Comparison of ENCODE assay signal across 9 mouse cellular contexts in genomic region chr12:80002474-80003125, GRCm38 (mm10).
A peak's percentile ranks its signal among the peaks of the same experiment; 100 is the strongest.
DNase-seq lines count a peak whose midpoint lies in the region; ATAC-seq and TF ChIP-seq lines count a peak whose summit lies in the region.
"Had no signal": no experiment of that assay in that cellular context is flagged by ENCODE, and none has a peak within 500 bp of the region (broad histone marks: within the 10 kb centered on the region; RNA-seq: fewer than 3 reads in every experiment).

No protein-coding gene starts in this region.

- no peak for DNase-seq in hindbrain, embryonic 10.5 days (ENCODE audit: low spot score)
- no peak for DNase-seq in hindbrain, embryonic 11.5 days (ENCODE audit: low spot score)
- DNase-seq in cerebellum, adult 9-10 months, result peak; percentile 28
- DNase-seq in embryo, embryonic 10.5 days (ENCODE audit: low spot score), result no peak
- no peak for DNase-seq in ovary, postnatal 14 days (ENCODE audit: low spot score)

- TF ChIP-seq CTCF in ES-Bruce4 (IDR thresholded peaks at IDR 0.05; ENCODE audit: low read depth, low read length), result no peak

- no peaks in the 10 kb centered on the region for H3K36me3 ChIP-seq in hindbrain, embryonic 10.5 days
- H3K36me3 ChIP-seq in hindbrain, embryonic 11.5 days (ENCODE audit: control insufficient read depth, insufficient read depth, low read length), result no peaks in the 10 kb centered on the region
- no peaks in the 10 kb centered on the region for H3K36me3 ChIP-seq in ES-Bruce4 (ENCODE audit: control insufficient read depth, insufficient read depth, low read length, poor library complexity, severe bottlenecking)
- H3K36me3 ChIP-seq in limb, embryonic 12.5 days, result no peaks in the 10 kb centered on the region
- H3K36me3 ChIP-seq: liver, embryonic 12.5 days had no signal

- 59% methylated on average over 13 of the region's 13 CpGs for WGBS in hindbrain, embryonic 10.5 days
- 63% methylated on average over 13 of the region's 13 CpGs for WGBS in hindbrain, embryonic 11.5 days
- 71% methylated on average over 13 of the region's 13 CpGs for WGBS in limb, embryonic 12.5 days

- H3K27me3 ChIP-seq in hindbrain, embryonic 10.5 days (ENCODE audit: insufficient read depth, poor library complexity, severe bottlenecking), result no peaks in the 10 kb centered on the region
- H3K27me3 ChIP-seq in hindbrain, embryonic 11.5 days (ENCODE audit: control insufficient read depth, insufficient read depth, low read length), result no peaks in the 10 kb centered on the region
- H3K27me3 ChIP-seq in ES-Bruce4 (ENCODE audit: control insufficient read depth, insufficient read depth, low read length, poor library complexity, severe bottlenecking), result no peaks in the 10 kb centered on the region
- no peaks in the 10 kb centered on the region for H3K27me3 ChIP-seq in limb, embryonic 12.5 days
- H3K27me3 ChIP-seq: liver, embryonic 12.5 days had no signal

- no peak for ATAC-seq in hindbrain, embryonic 11.5 days (ENCODE audit: low FRiP score)
- ATAC-seq in limb, embryonic 12.5 days (ENCODE audit: insufficient number of reproducible peaks, insufficient read depth, low FRiP score, low TSS enrichment, low read depth), result no peak
- ATAC-seq in monocyte, adult 5-6 weeks (replicated peaks; ENCODE audit: insufficient number of reproducible peaks, low FRiP score, low TSS enrichment, poor library complexity, severe bottlenecking), result no peak
- ATAC-seq: liver, embryonic 12.5 days had no signal

- no peaks in the 10 kb centered on the region for H3K9me3 ChIP-seq in hindbrain, embryonic 10.5 days
- H3K9me3 ChIP-seq in hindbrain, embryonic 11.5 days (ENCODE audit: control insufficient read depth, low read length), result no peaks in the 10 kb centered on the region
- no peaks in the 10 kb centered on the region for H3K9me3 ChIP-seq in ES-Bruce4 (replicated peaks; ENCODE audit: control insufficient read depth, insufficient read depth, low read length, poor library complexity, severe bottlenecking)
- H3K9me3 ChIP-seq in limb, embryonic 12.5 days, result no peaks in the 10 kb centered on the region
- H3K9me3 ChIP-seq: liver, embryonic 12.5 days had no signal

- no peak overlapping the region for H3K9ac ChIP-seq in hindbrain, embryonic 11.5 days (ENCODE audit: low read depth, low read length)
- H3K9ac ChIP-seq in ES-Bruce4 (ENCODE audit: low read depth, poor library complexity, severe bottlenecking), result no peak overlapping the region; the same call in 1 of the 2 replicates
- no peak overlapping the region for H3K9ac ChIP-seq in limb, embryonic 12.5 days (replicated peaks)
- H3K9ac ChIP-seq: liver, embryonic 12.5 days had no signal

- no peak for TF ChIP-seq POLR2A in ES-Bruce4 (IDR thresholded peaks at IDR 0.05; ENCODE audit: insufficient read depth, low read length)

- peak overlapping the region; percentile 77 for H3K27ac ChIP-seq in hindbrain, embryonic 10.5 days
- no peak overlapping the region for H3K27ac ChIP-seq in hindbrain, embryonic 11.5 days (ENCODE audit: low read depth, low read length)
- peak overlapping the region; percentile 28; the same call in 1 of the 2 replicates for H3K27ac ChIP-seq in ES-Bruce4 (ENCODE audit: insufficient read depth, low read length)
- peak overlapping the region; percentile 73 for H3K27ac ChIP-seq in limb, embryonic 12.5 days
- H3K27ac ChIP-seq: liver, embryonic 12.5 days had no signal

- H3K4me2 ChIP-seq in hindbrain, embryonic 11.5 days (replicated peaks; ENCODE audit: low read depth, low read length), result no peak overlapping the region
- H3K4me2 ChIP-seq in limb, embryonic 12.5 days, result no peak overlapping the region
- H3K4me2 ChIP-seq: liver, embryonic 12.5 days had no signal

- H3K4me1 ChIP-seq in hindbrain, embryonic 10.5 days (replicated peaks), result peaks cover 22% of the 10 kb centered on the region
- 0 out of 2 replicates have a peak, but pooled peaks cover 3% of the 10 kb centered on the region for H3K4me1 ChIP-seq in hindbrain, embryonic 11.5 days (replicated peaks; ENCODE audit: control insufficient read depth, insufficient read depth, low read length)
- H3K4me1 ChIP-seq in ES-Bruce4 (ENCODE audit: control insufficient read depth, insufficient read depth, low read length), result peaks cover 4% of the 10 kb centered on the region
- H3K4me1 ChIP-seq in limb, embryonic 12.5 days (replicated peaks), result peaks cover 22% of the 10 kb centered on the region

- H3K4me3 ChIP-seq in hindbrain, embryonic 10.5 days, result no peak overlapping the region
- no peak overlapping the region for H3K4me3 ChIP-seq in hindbrain, embryonic 11.5 days (ENCODE audit: low read depth, low read length)
- no peak overlapping the region for H3K4me3 ChIP-seq in ES-Bruce4 (ENCODE audit: low read depth, low read length)
- H3K4me3 ChIP-seq in limb, embryonic 12.5 days (replicated peaks), result no peak overlapping the region
- H3K4me3 ChIP-seq: liver, embryonic 12.5 days had no signal

- no peak for TF ChIP-seq EP300 in ES-Bruce4 (IDR thresholded peaks at IDR 0.05; ENCODE audit: insufficient read depth, low read depth, low read length)
